Mouse (Mus musculus): ENCODE measurements around the gene Glb1l.

Gene Glb1l

DNA sequence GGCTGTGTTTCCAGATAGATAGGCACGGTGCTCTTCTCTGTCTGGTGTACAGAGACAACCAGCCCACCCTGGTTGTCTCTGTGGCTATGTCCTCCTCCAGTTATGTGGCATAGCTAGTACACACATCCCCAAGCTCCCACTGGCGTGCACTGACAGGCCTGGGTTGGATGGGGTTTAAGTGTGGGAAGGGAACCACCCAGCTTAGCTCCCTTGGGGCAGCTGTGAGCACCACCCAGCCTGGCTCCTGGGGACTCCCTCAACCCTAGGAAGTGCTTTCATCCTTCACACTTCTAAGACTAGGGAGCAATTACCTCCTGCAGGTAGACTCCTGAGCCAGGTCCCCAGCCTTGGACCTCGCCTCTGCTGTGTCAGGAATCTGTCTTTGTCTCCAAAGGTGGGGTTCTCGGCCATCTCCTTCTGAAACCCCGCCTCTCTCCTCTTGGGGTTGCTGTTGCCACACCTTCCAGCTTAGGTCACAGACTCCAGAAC lies 21.1 kb upstream of the Glb1l start, which contains the start of gene A630095N17Rik:
A630095N17Rik (minus strand) TSS at position 439 of the 489 bp plus-strand sequence.
- DNase-seq (ENCODE audit: low read depth in 1 of 2, low spot score in 2 of 2) = no peak

DNA sequence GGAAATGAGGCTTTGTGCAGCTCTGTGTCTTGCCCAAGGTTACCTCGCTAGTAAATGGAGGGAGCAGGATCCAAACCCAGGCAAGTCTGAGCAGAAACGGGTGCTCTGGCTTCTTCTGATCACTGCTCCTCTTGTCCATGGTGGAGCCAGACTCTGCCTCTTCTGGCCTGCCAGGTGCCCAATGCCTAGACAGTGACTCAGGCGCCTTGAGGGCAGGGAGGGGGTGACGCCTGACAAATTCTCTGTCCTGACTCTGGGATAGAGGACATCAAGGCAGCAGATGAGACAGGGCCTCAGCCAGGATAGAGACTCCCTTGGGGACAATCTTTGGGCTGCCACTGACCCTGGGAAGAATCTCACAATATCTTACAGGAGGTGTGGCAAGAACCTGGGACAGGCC lies 20.6 kb upstream of the Glb1l start:
- no peak for DNase-seq (ENCODE audit: low read depth in 1 of 2, low spot score in 2 of 2)

DNA sequence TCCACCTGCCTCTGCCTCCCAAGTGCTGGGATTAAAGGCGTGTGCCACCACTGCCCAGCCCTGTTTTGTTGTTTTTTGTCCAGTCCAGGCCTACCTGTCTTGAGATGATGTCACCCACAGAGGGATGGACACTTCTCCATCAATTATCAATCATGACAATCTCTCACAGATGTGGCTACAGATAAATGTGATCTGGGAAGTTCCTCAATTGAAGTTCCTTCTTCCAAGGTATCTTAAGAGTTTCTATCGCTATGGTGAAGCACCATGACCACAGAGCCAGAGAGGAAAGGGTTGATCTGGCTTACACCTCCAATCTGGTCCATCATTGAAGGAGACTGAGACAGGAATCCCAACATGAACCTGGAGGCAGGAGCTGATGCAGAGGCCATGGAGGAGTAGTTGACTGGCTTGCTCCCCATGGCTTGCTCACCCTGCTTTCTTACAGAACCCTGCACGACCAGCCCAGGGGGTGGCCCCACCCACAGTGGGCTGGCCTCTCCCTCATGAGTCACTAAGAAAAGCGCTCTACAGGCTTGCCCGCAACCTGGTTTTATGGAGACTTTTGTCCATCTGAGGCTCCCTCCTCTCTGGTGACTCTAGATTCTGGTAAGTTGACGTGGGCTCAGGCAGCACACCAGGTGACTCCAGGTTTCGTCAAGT lies 19.9 kb upstream of the Glb1l start:
- DNase-seq (ENCODE audit: low read depth in 1 of 2, low spot score in 2 of 2) = peak in 1 of 2 experiments; percentile 51

DNA sequence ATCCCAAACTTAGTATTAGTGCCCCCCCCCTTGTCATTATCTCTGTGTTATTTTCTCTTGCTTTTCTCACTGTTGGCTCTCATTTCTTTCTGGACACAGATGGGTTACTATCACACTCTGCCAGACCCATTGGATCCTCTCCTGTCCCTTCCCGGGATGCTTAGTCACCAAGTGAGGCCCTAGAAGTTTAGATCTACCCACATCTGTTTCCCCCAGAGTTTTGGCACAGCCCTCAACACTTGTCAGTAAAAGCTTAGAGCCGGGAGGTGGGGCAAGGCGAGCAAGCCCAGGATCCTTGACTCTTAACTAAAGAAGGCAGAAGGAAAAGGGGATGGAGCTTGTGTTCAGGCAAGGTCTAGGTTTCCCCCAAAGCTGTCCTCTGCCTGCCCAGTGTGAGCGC lies 18.5 kb upstream of the Glb1l start:
- DNase-seq (ENCODE audit: low read depth in 1 of 2, low spot score in 2 of 2) = no peak

DNA sequence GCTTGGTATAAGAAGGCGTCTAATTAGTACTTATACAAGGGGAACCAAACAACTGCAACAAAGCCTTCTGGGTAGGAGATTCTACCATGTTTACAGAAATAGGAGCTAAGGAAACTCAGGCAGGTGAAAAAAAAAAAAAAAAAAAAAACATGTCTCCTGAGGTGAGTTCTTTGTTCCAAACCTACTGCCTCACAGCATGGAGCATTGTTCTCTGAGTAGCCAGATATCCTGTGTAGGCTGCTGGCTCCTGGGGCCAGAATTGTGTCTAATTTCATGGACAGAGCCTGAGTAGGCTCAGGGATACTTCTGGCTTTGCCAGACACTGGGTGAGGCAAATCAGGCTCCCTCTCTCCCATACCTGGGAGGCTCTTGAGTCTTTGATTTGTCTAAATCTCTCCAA lies 17.0 kb upstream of the Glb1l start:
- DNase-seq (ENCODE audit: low read depth in 1 of 2, low spot score in 2 of 2) = no peak

DNA sequence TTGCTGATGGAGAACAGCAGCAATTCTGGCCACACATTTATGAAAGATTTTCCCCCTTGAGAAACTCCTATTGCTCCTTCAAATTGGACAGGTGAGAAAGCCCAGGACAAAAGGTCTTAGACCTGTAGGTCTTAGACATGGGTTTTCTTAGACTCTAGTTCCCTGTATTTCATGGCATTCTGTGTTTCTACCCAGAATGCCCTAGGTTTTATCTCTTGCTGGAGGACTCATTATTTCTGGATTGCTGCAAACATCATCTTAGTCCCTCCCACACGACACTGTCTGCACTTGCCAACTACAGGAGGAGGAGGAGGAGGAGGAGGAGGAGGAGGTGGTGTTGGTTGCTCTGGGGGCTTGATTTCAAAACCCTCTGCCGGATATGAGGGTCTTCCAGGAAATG lies 15.5 kb upstream of the Glb1l start:
- no peak for DNase-seq (ENCODE audit: low read depth in 1 of 2, low spot score in 2 of 2)

DNA sequence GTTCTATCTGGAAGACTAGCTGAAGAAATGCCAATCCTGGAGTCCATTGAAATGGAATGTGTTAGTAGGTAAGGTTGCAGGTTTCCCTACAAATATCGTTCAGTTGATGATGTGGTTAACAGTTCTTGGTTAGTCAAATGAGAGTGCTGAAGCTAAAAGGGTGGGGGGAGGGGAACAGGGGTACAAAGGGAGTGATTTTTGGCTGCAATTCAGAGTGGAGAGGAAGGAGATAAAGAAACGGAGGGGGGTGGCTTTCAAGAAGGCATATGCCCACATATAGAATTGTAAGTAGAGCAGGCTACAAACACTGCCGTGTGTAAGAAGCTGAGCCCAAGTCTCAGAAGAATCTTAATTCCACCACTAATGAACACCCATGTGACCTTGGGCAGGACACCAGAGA lies 14.9 kb upstream of the Glb1l start:
- DNase-seq (ENCODE audit: low read depth in 1 of 2, low spot score in 2 of 2) = no peak

DNA sequence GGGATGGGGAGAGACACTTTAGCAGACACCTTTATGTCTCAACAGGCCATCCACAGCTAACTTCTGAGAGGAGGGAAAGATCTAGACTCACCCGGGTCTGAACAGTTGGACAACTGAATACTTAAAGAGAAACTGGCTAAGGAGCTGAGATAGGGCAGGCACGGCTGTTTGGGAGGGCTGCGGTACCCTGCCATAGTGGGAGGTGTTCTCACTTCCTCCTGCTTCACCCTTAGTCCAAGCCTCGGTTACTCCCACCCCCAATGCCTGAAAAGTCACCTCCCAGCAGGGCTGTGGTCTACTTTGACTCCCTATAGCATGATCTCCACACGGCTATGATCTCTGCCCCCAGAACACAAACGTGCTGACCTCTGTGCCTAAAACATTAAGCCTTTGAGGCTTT lies 12.9 kb upstream of the Glb1l start:
- no peak for DNase-seq (ENCODE audit: low read depth in 1 of 2, low spot score in 2 of 2)

DNA sequence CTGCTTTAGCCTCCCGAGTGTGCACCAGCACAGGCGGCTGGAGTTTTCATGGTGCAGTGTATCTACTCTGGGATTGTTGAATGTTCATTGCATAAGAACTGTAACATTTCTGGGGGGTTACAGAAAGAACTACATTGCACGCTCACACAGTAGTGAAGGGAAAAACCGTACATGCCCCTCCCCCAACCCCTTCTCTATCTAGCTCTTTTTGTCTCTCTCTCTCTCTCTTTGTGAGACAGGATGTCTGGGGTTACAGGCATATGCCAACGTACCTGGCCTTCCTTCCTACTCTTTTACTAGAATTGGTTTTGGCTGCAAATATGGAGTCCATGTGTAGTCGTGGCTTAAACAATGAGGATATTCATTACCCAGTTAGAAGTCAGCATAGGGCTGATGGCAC lies 12.3 kb upstream of the Glb1l start:
- DNase-seq (ENCODE audit: low read depth in 1 of 2, low spot score in 2 of 2) = no peak

DNA sequence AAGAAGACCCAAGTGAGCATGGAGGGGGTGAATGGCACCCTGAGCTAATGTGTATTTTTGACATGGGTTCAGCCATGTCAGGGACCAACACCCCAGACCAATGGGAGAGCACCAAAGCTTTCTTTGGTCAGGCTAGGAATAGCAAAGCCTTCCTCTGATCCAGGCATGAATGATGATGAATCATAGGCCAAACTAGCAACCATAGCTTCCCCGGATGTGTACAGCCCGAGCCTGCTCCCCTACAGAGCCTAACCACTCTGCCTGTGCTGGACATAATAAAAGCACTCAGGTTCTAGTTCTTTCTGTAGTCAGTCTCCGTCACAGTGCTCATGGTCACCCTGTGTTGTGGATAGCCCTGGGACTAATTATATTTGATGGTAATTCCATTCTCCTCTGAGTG lies 10.9 kb upstream of the Glb1l start:
- no peak for DNase-seq (ENCODE audit: low read depth in 1 of 2, low spot score in 2 of 2)

DNA sequence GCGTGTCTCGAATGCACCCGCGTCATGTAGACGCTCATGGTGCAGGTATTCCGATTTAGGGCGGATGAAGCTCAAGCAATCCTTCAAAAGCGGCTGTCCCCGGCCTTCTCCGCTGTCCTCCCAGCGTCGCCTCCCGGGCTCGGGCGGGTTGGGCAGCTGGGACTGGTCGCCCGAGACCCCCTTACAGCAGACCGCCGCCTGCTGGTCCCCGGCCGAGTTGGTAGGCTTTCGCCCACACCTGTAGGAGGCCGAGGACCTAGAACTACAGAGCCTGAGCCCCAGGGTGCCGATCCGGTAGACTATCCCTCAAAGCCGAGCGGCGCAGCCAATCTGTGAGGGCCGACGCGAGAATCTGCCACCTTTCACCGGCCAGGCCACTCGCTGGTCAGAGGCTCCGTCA lies 8.9 kb upstream of the Glb1l start, which contains the start of gene Tuba4a:
Tuba4a (minus strand) TSS at position 335 of the 400 bp plus-strand sequence.
- DNase-seq (ENCODE audit: low read depth in 1 of 2, low spot score in 2 of 2) = no peak

DNA sequence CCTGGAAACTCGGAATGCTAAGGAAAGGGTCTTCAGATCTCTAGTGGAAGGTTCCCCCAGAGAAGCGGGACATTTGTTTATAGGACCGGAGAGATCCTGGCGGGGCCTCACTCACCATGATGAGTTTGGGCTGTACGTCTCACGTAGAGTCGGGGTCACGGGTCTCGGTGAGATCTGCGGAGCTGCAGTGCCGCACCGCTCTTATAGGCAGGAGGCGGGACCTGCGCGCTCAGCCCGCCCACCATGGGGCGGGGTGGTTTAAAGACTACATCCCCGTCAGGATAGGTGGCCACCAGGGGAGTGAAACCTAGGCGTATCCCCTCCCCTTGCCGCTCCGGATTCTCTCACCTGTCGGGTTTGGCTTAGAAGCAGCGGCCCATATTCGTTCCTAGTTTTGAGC lies 8.5 kb upstream of the Glb1l start:
- peak; percentile 79 to 86 for DNase-seq (ENCODE audit: low read depth in 1 of 2, low spot score in 2 of 2)

DNA sequence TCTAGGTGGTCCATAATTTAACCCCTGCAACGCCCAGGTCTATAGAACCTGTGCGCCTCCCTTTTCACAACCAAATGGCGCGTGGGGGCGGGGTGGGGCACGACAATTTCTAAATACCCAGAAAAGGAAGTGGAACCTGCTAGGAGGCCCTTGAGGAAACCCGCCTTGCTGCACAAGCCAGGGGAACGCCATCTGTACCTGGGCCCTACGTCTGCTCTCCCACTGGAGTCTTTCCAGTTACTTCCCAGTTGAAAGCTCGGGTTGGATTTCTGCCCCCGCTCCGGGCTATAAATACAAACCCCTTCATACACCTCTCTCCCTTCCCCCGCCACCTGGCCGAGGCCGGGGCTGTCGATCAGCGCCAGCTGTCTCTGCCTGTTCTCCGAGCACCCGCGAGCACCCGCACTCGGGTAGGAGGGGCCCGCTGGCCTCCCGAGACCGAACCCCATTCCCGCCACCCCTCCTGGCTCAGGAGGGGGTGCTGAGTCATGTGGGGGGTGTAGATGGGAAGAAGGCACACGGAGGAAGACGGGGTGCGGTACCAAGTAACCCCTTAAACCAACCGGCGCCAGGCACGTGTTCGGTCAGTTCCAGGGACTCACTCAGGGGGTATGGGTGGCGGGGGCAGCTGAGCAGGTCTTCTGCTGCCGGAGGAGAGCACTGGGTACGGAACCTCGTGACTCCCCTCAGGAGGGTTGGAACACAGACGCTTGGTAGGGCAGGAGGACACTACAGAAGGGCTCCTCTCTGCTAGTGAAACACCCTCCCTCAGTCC lies 7.8 kb upstream of the Glb1l start:
- peak in 1 of 2 experiments; percentile 37 for DNase-seq (ENCODE audit: low read depth in 1 of 2, low spot score in 2 of 2)

DNA sequence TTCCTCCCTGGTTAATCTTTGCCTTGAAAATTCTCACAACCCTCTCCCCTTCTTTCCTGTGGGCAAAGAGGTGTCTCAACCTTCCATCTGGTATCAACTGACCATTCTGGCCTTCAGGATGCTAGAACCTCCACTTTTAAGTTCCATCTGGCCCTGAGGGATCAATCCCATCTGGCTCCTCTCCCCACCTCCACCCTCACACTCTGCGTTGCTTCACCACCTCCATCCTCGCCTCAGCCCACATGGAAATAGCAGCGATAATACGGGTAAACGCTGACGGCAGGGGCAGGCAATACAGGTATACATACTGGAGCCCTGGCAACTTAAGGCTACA lies 7.2 kb upstream of the Glb1l start:
- DNase-seq (ENCODE audit: low read depth in 1 of 2, low spot score in 2 of 2) = no peak

DNA sequence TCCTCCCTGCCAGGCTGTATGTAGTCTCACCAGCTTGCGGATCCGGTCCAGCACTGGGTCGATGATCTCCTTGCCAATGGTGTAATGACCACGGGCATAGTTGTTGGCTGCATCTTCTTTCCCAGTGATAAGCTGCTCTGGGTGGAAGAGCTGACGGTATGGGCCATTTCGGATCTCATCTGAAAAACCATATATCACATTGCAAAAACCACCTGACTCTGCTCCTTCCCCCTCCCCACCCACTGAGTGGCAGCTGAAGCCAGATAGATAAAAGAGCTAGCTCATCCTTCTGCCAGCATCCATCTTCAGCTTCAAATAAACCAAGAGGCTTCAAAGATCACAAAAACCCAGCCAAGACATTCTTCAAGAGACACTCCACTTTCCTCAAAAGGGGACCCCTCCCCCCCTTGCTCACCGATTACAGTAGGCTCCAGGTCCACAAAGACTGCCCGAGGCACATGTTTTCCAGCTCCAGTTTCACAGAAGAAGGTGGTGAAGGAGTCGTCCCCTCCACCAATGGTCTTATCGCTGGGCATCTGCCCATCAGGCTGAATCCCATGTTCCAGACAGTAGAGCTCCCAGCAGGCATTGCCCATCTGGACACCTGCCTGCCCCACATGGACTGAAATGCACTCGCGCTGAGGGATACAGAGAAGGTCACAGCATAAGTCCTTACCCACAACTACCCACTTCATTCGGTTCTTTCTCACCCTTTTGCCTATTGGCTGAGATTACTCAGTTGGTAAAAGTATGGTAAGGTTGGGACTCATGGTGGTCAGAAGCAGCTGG lies 6.4 kb upstream of the Glb1l start:
- DNase-seq (ENCODE audit: low read depth in 1 of 2, low spot score in 2 of 2) = no peak

DNA sequence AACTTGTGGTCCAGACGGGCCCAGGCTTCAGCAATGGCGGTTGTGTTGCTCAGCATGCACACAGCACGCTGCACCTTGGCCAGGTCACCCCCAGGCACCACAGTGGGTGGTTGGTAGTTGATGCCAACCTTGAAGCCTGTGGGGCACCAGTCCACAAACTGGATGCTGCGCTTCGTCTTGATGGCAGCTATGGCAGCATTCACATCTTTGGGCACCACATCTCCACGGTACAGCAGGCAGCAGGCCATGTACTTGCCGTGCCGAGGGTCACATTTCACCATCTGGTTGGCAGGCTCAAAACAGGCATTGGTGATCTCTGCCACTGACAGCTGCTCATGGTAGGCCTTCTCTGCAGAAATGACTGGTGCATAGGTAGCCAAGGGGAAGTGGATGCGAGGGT lies 5.2 kb upstream of the Glb1l start:
- DNase-seq (ENCODE audit: low read depth in 1 of 2, low spot score in 2 of 2) = no peak

DNA sequence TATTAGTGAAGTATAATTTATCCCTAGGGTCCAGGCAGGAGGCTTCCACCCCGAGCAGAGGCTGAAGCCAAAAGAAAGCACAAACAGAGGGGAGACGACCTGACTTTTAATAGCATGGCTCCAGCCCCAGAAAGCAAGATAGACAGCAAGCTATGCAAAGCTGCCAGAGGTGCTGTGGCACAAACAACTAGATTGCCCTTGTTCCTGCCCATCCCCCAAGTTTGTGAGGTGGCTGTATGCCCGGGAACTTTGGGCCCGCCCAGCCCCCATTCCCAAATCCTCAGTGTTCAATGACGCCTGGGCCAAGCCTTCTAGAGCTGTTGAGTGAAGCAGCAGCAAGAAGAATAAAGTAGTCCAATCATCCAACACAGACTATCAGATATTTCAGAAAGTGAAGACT lies 4.3 kb upstream of the Glb1l start:
- DNase-seq (ENCODE audit: low read depth in 1 of 2, low spot score in 2 of 2) = no peak

DNA sequence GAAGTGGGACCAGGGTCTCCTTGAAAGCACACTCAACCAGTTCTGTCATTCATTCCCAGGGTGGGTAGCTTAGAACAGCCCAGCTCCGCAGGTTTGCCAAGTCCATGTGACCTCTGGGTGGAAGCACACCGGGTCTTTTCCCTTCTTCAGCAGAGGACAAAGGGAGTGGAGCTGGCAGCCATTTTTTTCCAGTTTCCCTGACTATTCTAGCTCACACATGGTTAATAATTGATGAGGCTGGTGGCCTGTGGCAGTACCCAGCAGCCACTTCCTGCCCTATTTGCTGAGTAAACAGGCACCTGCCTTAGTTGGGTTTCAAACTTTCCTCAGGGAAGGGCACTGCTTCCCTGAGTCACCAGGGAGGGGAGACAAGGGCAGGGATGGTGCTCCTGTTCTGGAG lies 3.8 kb upstream of the Glb1l start:
- DNase-seq (ENCODE audit: low read depth in 1 of 2, low spot score in 2 of 2) = no peak

DNA sequence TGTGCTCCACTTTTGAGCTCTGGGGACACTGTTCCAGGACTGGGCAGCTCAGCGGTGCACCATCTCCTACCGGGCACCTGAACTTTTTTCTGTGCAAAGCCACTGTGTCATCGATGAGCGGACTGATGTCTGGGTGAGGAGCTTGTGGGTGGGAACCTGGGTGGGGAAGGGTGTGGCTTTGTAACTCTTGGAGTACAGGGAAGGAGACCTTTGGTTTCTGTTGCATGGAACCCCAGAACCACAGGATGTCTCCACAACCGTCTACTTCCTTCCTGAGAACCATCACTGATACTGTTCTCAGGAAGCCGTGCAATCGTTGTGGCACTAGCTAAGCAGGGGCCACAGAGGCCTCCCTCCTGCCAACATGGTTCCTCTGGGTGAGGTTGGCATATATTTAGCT lies 2.5 kb upstream of the Glb1l start:
- DNase-seq (ENCODE audit: low read depth in 1 of 2, low spot score in 2 of 2) = no peak

DNA sequence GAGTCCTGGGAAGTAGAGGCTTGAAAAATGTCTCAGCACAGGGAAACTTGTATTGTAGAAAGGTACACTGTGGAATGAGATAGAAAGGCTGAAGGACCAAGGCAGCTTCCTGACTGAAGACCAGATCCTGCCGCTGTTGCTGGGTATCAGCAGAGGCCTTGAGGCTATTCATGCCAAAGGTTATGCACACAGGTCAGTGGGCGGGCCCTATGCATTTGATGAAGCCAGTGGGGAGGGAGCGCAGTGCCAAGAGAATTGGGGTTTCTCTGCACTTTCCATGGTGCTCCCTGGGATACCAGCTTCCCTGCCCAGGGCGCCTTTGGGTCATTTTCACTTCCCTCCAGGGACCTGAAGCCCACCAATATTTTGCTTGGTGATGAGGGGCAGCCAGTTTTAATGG lies 1.9 kb upstream of the Glb1l start:
- DNase-seq (ENCODE audit: low read depth in 1 of 2, low spot score in 2 of 2) = no peak

DNA sequence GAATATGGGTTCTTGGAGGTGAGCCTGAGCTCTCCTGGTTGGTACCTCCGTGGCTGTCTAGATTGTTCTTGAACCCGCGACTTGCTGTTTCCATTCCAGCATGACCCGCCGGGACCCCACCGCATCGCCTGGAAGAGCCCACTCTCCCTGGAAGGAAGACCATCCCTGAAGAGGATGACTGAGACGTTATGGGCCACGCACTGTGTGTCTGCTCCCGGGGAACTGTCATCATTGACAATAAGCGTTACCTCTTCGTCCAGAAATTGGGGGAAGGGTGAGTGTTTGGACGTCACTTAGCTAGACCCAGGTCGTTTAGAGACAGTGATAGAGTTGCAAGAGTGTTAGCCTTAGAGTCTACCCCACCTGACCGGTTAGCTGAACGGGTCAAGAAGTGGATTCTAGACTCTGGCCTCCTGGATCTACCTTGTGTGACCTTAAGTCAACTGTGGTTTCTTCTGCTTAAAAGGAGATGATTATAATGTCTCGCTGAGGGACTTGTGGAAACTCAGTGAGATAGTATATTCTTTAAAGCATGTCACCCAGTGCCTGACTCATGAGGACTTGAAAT lies 612 bp upstream of the Glb1l start:
- DNase-seq (ENCODE audit: low read depth in 1 of 2, low spot score in 2 of 2) = no peak

Data from monocyte, adult 2 months (primary cell).